Mouse (Mus musculus): ENCODE results near the gene Tmem63c. TPM values are rescaled to one million over a fixed set of nuclear protein-coding genes. Genes with fewer than 3 reads are reported as not detected.

Gene Tmem63c
- polyA plus RNA-seq (2012; rRNA removed): 0.01 and 0.10 TPM in 2 replicates
- polyA plus RNA-seq (2014; fragmentation: Nextera tagmentation; extraction: Ambion mirVana): not detected in 2 replicates

GRCm38 (mm10) chr12:87021040-87021439, at the start of gene Tmem63c:
TSS of gene Tmem63c (plus strand) at chr12:87021340.
- 74% methylated on average over 6 of the region's 6 CpGs for WGBS

GRCm38 (mm10) chr12:86973216-86973615, 47.9 kb upstream of the Tmem63c start:
- ATAC-seq (ENCODE audit: low FRiP score, low read depth) (peak; percentile 31; the same call in 1 of the 2 replicates), DNase-seq (ENCODE audit: low spot score) (peak; percentile 59)
- Histone ChIP-seq H3K27ac (replicated peaks; ENCODE audit: low read depth, low read length) (no peak overlapping the region), H3K36me3 (ENCODE audit: control insufficient read depth, insufficient read depth, low read length) (no peaks in the 10 kb centered on the region), H3K9me3 (ENCODE audit: control insufficient read depth, low read length) (no peaks in the 10 kb centered on the region), H3K4me1 (ENCODE audit: control insufficient read depth, insufficient read depth, low read length) (peaks cover 24% of the 10 kb centered on the region), H3K27me3 (ENCODE audit: control insufficient read depth, insufficient read depth, low read length) (no peaks in the 10 kb centered on the region), H3K9ac (ENCODE audit: low read depth, low read length, severe bottlenecking) (no peak overlapping the region), H3K4me3 (replicated peaks; ENCODE audit: low read length) (no peak overlapping the region), H3K4me2 (replicated peaks; ENCODE audit: low read depth, low read length, severe bottlenecking) (0 out of 2 replicates have a peak overlapping the region, but pooled peaks have one; percentile 11)
- no peak for TF ChIP-seq POLR2A (IDR thresholded peaks at IDR 0.05; ENCODE audit: borderline replicate concordance, extremely low read depth, insufficient read depth, insufficient read length)
- 14% methylated on average over 7 of the region's 7 CpGs for WGBS

More at GRCm38 (mm10) chr12:87021040-87021439, at the start of gene Tmem63c:
- H3K9ac ChIP-seq (ENCODE audit: low read depth, low read length, severe bottlenecking): no peak within 1 kb of the TSS
- DNase-seq (ENCODE audit: low spot score): no peak
- no peaks in the 10 kb centered on the region for H3K36me3 ChIP-seq (ENCODE audit: control insufficient read depth, insufficient read depth, low read length)
- ATAC-seq (ENCODE audit: low FRiP score, low read depth): no peak
- no peaks in the 10 kb centered on the region for H3K4me1 ChIP-seq (ENCODE audit: control insufficient read depth, insufficient read depth, low read length)
- no peaks in the 10 kb centered on the region for H3K27me3 ChIP-seq (ENCODE audit: control insufficient read depth, insufficient read depth, low read length)
- H3K9me3 ChIP-seq (ENCODE audit: control insufficient read depth, low read length): no peaks in the 10 kb centered on the region
- no peak within 1 kb of the TSS for H3K4me3 ChIP-seq (replicated peaks; ENCODE audit: low read length)
- H3K27ac ChIP-seq (replicated peaks; ENCODE audit: low read depth, low read length): no peak within 1 kb of the TSS
- TF ChIP-seq POLR2A (IDR thresholded peaks at IDR 0.05; ENCODE audit: borderline replicate concordance, extremely low read depth, insufficient read depth, insufficient read length): no peak
- no peak within 1 kb of the TSS for H3K4me2 ChIP-seq (replicated peaks; ENCODE audit: low read depth, low read length, severe bottlenecking)

DNA sequence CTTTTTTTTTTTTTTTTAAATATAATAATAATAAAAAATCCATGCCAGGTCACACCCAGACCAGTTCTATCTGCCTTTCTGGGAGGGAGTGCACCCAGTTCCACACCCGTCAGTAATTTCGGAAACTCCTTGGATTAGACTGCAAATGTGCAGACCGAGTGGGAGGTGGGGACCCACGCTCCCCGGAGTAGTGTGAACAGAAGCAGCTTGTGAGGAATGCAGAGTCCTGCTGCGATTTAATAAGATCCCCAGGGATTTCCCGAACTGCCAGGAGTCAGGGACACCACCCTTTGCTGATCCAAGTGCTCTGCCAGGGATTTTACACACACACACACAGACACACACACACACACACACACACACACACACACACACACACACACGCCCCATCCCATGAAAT, 47.4 kb upstream of the Tmem63c start:
- WGBS: 25% methylated on average over 8 of the region's 8 CpGs
- no peak for ATAC-seq (ENCODE audit: low FRiP score, low read depth)
- H3K9ac ChIP-seq (ENCODE audit: low read depth, low read length, severe bottlenecking): no peak overlapping the region

GRCm38 (mm10) chr12:86974387-86975288, 46.5 kb upstream of the Tmem63c start:
- H3K27me3 ChIP-seq (ENCODE audit: control insufficient read depth, insufficient read depth, low read length): no peaks in the 10 kb centered on the region

More for the DNA sequence above, 47.4 kb upstream of the Tmem63c start:
- no peak for DNase-seq (ENCODE audit: low spot score)
- Histone ChIP-seq H3K36me3 (ENCODE audit: control insufficient read depth, insufficient read depth, low read length) (no peaks in the 10 kb centered on the region), H3K9me3 (ENCODE audit: control insufficient read depth, low read length) (no peaks in the 10 kb centered on the region), H3K4me2 (replicated peaks; ENCODE audit: low read depth, low read length, severe bottlenecking) (no peak overlapping the region), H3K27me3 (ENCODE audit: control insufficient read depth, insufficient read depth, low read length) (no peaks in the 10 kb centered on the region), H3K4me3 (replicated peaks; ENCODE audit: low read length) (no peak overlapping the region), H3K4me1 (ENCODE audit: control insufficient read depth, insufficient read depth, low read length) (peaks cover 24% of the 10 kb centered on the region), H3K27ac (replicated peaks; ENCODE audit: low read depth, low read length) (no peak overlapping the region)
- no peak for TF ChIP-seq POLR2A (IDR thresholded peaks at IDR 0.05; ENCODE audit: borderline replicate concordance, extremely low read depth, insufficient read depth, insufficient read length)

GRCm38 (mm10) chr12:86975761-86976160, 45.4 kb upstream of the Tmem63c start:
- no peak for DNase-seq (ENCODE audit: low spot score)
- H3K4me1 ChIP-seq (ENCODE audit: control insufficient read depth, insufficient read depth, low read length): peaks cover 24% of the 10 kb centered on the region
- no peaks in the 10 kb centered on the region for H3K36me3 ChIP-seq (ENCODE audit: control insufficient read depth, insufficient read depth, low read length)
- no peak overlapping the region for H3K4me2 ChIP-seq (replicated peaks; ENCODE audit: low read depth, low read length, severe bottlenecking)
- H3K9me3 ChIP-seq (ENCODE audit: control insufficient read depth, low read length): no peaks in the 10 kb centered on the region
- H3K27me3 ChIP-seq (ENCODE audit: control insufficient read depth, insufficient read depth, low read length): no peaks in the 10 kb centered on the region; the same call in 1 of the 2 replicates
- no peak overlapping the region for H3K4me3 ChIP-seq (replicated peaks; ENCODE audit: low read length)
- 59% methylated on average over 10 of the region's 10 CpGs for WGBS
- no peak overlapping the region for H3K27ac ChIP-seq (replicated peaks; ENCODE audit: low read depth, low read length)
- H3K9ac ChIP-seq (ENCODE audit: low read depth, low read length, severe bottlenecking): no peak overlapping the region
- no peak for TF ChIP-seq POLR2A (IDR thresholded peaks at IDR 0.05; ENCODE audit: borderline replicate concordance, extremely low read depth, insufficient read depth, insufficient read length)
- no peak for ATAC-seq (ENCODE audit: low FRiP score, low read depth)

More at GRCm38 (mm10) chr12:86974387-86975288, 46.5 kb upstream of the Tmem63c start:
- Histone ChIP-seq H3K9ac (ENCODE audit: low read depth, low read length, severe bottlenecking) (peak overlapping the region; percentile 34; the same call in 1 of the 2 replicates), H3K9me3 (ENCODE audit: control insufficient read depth, low read length) (no peaks in the 10 kb centered on the region), H3K36me3 (ENCODE audit: control insufficient read depth, insufficient read depth, low read length) (no peaks in the 10 kb centered on the region), H3K4me1 (ENCODE audit: control insufficient read depth, insufficient read depth, low read length) (peaks cover 24% of the 10 kb centered on the region), H3K4me2 (replicated peaks; ENCODE audit: low read depth, low read length, severe bottlenecking) (peak overlapping the region; percentile 49), H3K4me3 (replicated peaks; ENCODE audit: low read length) (peak overlapping the region; percentile 24), H3K27ac (replicated peaks; ENCODE audit: low read depth, low read length) (no peak overlapping the region)
- 8% methylated on average over 34 of the region's 40 CpGs for WGBS
- no peak for ATAC-seq (ENCODE audit: low FRiP score, low read depth)
- no peak for TF ChIP-seq POLR2A (IDR thresholded peaks at IDR 0.05; ENCODE audit: borderline replicate concordance, extremely low read depth, insufficient read depth, insufficient read length)
- no peak for DNase-seq (ENCODE audit: low spot score)

Measured in limb, embryonic 14.5 days (tissue).